Mouse (Mus musculus) skeletal muscle tissue, adult 2 months (tissue): ENCODE data around the gene Pgm2l1.
A peak's percentile ranks its signal among the peaks of the same experiment; 100 is the strongest.

ENCODE experiments used
- DNase-seq: peaks from one replicate; pipeline ENCODE4 v3.0.0-alpha.2; 2012; ENCODE audit warnings: low read depth, low spot score

The Pgm2l1 gene

DNA sequence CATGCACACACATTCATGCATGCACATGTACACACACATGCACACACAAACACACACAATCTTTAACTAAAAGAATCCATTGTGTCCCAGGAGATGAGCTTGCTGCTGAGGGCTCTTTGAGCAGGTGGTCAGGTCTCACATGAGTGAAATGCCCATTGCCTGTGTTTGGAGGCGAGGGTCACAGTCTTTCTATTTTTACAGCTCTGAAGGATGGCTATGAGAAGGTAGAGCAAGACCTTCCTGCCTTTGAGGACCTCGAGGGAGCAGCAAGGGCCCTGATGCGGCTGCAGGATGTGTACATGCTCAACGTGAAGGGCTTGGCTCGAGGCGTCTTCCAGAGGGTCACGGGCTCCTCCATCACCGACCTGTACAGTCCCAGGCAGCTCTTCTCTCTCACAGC is 66.4 kb downstream of the Pgm2l1 start:
- no peak for DNase-seq

DNA sequence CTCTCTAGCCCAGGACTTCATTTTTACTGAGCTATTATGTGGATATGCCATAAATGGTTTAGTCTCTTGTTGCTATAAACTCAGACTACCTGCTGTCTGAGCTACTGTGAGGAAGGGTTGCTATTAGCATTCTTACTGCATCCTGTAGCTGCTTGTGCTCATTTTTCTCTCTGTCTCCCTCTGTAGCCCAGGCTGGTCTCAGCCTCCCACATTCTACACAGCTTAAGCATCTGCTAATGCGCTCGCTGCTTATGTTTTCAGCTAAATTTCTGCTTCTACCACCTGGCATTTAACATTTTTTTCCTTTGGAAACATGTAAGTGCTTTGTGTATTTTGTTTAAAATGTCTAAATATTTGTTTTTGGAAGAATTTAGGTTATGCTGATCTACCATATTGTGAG is 68.6 kb downstream of the Pgm2l1 start:
- no peak for DNase-seq

DNA sequence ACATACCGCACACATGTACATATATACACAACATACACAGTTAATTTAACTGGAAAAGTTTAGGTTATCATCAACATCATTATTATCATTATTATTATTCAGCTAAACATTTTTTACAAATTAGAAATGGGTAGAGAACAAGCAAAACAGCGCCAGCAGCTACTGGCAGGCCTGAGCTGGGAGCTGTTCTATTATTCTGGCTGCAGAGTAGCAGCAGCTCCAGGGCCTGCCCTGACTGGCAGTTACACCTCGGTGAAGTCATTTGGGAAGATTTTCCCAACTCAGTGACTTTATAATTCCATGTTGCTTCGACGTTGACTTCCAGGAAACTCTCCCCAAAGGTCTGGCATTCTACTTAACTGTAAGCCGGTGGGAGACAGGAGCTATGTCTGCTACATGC is 69.5 kb downstream of the Pgm2l1 start:
- no peak for DNase-seq

DNA sequence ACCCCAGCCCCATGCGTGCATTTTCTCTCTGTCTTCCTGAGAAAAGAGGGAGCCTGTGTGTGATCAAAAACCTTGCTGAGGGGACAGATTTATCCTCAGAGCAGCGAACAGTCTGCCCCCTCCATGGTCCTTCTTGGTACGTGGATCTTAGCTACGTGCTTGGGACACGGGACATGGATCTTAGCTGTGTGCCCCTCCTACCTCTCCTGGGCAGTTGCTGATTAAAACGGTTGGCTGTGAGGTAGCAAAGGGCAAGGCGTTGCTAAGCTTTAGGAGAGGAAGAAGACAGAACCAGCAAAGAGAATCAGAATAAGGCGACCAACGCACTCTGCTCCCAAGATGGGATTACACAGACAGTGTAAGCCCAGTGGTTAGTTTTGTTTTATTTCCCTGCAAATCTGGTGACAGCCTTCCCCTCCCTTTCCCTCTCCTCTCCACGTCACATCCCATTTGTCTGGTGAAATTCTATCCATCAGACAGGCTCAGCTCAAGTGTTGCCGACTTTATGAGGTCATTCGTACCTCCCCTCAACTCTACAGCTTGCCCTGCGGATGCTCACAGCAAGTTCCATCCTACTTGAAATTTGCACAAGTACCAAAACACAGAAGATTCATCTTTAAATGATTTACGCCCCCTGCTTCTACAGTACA is 71.8 kb downstream of the Pgm2l1 start:
- DNase-seq: no peak

DNA sequence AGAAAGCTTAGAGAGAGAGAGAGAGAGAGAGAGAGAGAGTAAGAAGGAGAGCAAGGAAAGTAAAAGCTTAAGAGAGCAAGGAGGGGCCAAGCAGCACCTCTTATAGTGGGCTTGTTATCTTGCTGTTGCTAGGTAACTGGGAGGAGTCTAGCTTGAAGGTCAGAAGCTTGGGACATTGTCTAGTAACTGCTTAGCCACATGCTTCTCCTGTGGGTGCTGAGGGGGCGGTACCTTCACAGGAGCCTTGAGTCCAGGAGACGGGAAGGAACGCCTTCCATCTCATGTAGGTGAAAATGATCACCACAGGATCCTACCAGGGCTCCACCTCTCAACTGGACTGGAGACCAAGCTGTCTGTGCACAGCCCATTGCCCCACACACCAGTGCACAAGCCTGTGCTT is 74.2 kb downstream of the Pgm2l1 start:
- DNase-seq: no peak

DNA sequence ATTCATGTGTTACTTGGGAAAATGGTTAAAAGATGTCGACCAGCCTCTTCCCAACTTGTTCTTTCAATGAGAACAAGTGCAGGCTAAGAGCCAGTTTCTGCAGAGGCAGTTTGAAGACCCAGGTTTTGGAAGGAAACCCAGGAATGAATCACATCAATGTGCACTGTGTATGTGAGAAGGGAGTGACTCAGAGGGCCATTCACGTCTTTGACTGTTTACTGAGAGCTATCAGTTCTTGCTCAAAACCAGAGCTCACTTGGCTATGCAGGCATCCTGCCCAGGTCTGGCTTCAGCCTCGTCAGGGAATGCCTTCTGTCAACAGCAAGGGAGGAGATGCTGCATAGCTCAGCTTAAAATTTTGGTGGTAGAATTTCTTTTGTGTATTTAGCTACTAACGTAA is 75.1 kb downstream of the Pgm2l1 start:
- peak; percentile 36 for DNase-seq

DNA sequence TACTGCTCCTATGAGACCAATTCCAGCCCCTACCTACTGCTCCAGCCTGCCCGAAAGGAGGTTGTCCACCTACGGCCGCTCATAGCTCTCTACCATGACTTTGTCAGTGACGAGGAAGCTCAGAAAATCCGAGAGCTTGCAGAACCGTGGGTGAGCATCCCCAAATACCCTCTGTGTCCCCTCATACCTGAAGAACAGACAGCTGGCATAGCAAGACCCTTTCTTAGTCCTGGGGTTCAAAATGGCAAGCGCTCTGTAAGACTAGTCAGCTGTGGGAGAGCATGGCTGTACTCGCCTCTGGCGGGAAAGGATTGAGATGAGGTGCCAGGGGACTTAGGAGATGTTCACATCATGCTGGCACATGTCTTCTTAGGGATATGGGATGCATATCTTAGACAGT is 78.7 kb downstream of the Pgm2l1 start:
- no peak for DNase-seq

DNA sequence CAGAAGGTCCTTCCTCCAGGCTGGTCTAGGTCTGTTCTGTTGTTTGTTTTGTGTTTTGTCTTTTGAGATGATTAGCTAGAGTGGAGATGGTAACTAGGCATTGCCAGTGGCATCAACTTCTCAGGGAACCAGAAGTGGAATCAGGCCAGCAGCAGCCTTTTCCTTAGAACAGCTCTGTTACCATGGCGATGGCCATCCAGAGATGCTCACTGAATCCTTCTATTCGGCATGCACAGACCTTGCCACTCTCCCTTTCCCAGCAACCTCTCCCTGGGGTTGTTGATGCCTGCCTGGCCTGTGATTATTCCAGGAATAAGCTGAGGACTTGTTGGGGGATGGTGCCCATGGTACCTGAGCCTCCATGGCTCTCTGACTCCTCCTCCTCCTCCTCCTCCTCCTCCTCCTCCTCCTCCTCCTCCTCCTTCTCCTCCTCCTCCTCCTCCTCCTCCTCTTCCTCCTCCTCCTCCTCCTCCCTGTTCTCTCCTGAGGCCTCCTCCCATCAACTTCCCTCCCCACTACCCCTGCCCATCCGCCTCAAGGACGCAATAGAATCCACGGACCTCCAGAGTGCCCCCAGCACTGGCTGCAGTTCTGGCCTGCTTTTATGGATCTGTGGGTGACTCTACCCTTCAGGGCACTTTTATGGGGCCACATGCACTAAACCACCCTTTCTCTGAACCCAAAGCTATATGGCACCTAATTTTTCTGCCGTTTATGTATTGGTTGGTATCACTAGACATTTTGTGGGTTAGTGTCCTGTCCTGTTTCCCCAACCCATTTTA is 80.9 kb downstream of the Pgm2l1 start:
- no peak for DNase-seq

DNA sequence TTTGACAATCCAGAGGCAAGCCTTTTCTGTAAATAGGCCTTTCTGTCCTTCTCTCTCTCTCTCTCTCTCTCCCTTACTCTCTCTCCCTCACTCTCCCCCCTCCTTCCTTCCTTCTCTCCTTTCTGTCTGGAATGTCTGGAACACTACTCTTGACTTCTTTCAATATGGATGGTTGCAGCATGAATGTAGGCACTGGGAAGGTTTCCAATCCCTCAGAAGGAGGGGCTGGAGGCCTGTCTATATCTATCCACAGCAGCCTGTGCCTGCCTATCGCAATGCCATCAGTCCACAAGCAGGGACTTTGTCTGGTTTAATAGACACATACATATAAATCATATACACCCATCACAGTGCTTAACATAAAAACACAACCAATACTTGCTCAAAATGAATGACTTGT is 82.0 kb downstream of the Pgm2l1 start:
- no peak for DNase-seq

DNA sequence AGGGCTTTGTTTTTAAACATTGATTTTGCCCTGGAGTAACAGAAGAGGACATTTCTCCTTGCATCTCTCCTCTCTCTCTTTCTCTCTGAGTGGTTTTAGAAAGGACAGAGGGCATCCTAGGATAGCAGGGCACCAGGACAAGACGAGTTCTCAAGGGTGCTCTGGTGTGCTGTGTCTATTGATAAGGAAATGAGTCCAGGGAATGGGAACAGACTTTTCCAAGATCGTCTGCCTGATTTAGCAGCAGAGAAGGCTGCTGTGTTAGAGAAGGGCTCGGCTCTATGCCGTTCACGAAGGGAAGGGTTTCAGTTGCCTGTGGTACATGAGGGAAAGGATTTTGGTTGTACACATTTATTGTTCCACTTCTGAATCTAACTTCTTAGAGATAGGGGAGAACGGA is 82.5 kb downstream of the Pgm2l1 start:
- no peak for DNase-seq

DNA sequence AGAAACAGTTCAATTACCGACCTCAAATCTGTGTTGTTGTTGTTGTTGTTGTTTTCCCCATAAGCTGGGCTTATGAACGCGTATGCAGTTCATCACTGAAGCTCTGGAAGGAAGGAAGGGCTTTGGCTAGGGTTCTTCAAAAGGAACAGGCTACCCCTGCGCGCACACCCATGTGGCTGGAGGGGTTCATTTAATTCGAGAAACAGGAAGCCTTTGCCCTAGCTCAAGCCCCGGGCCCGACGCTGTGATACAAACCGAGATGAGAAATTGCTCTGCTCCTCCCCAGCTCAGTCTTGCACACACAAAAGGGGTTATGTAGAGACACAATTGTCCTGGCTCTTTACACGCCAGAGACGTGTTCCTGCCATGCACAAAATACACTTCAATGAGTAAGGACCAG is 83.1 kb downstream of the Pgm2l1 start:
- no peak for DNase-seq

DNA sequence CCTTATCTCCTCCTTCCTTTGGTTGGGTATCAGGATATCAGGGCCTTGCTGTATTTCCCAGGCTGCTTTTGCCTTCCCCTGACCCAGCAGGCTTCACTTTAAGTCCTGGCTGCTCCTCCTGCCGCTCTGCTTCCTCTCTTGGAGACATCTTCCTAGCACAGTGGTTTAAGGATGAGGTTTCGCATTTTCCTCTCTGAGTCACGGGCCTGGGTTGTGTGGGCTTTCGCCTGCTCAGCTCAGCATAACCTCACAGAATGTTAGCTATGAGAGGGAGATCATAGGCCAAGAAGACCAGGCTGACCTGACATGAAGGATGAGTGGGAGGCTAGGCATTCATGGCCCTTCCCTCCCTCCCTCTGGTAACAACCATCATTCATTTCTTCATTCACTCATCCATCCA is 85.5 kb downstream of the Pgm2l1 start:
- no peak for DNase-seq

DNA sequence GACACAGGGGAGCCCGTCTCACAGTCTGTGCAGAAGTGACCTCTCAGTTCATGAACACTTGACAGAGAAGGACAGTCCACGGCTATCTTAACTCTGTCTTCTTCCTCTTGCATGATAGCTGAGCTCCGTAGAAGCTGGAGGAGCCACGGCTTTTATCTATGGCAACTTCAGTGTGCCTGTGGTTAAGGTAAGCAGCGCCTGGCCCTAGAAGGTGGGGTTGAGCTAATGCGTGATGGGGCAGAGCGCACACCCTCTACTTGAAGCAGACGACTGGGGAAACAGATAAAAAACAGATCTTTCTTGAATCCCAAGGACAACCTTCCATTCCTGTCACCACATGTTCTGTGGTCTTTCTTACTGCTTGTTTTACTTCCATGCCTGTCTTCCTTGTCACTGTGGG is 89.7 kb downstream of the Pgm2l1 start:
- DNase-seq: no peak

DNA sequence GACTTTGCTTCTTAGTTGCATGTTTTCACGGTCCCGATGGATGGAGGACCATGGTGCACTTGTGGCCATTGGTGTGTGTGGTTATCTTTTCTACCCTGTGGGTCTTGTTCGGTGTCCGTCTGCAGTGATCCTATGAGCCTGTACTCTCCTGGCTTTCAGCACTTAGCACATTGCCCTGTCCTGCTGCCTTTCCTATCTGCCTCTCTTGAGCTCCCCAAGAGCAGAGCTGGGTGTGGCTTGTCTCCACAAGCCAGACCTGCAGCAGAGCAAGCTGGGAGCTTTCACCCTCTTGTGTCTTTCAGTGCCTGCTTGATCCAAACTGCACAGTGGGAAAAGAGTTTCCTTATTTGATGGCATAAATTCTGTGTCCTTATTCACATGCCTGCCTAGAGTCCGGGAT is 90.3 kb downstream of the Pgm2l1 start:
- DNase-seq: no peak

DNA sequence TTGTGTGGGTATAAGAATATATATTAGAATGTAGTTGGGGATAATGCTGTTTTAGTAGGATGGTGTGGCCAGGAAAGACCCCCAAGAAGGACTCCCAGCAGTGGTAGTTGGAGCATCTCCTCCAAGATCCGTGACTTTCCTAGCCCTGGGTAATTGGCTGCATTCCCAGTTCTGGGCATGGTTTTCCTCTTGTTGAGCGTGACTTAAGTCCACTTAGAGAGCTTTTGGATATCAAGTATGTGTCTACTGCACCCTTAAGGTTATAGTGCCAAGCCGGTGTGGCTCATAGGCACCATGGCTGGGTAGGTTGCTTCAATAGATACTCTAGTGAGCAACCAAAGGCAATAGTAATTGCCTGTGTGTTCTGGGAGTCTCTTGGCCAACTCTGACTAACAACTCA is 96.5 kb downstream of the Pgm2l1 start:
- no peak for DNase-seq

DNA sequence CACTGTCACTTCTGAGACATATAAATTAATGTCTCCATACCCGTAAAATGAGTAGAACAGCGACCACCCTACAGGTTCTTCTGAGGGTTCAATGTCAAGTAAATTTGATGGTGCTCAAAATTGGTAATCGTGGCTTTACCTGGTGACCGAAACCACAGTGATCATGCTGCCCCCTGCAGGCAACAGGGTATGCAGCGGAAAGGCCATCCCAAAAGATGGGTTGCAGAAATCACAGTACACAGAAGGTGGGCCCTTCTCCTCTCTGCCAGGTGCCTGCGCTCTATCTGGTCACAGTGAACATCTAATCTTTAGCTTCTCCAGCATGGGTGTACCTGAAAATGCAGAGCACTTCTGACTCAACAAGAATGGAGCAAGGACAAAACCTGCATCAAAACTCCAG is 98.3 kb downstream of the Pgm2l1 start:
- no peak for DNase-seq

DNA sequence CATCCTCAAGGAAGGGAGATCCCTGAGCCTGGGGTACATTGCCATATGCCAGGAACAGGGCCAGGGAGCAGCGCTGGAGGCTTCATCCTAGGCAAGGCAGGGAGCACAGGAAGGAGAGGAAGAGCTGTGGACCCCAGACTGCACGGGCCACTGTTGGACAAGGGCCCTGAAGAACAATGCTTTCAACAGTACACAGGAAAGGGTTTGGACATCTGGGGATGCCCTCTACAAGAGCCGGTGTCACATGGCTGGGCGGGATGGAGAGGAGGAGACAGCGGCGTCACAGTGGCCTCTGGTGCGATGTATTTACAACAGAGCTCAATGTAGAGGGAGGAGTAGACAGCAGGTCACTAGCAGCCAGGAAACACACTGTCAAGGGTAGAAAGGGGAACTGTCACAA is 100.3 kb downstream of the Pgm2l1 start:
- no peak for DNase-seq
